Mouse (Mus musculus): ENCODE data around the gene Abca1.

GRCm38 (mm10) chr4:53165231-53165630, 5.5 kb upstream of the Abca1 start:
- no peak for TF ChIP-seq CTCF (IDR thresholded peaks at IDR 0.05 in 2 of 3, conservative IDR thresholded peaks at IDR 0.05 in 1 of 3; ENCODE audit: control insufficient read depth in 1 of 3, insufficient read depth in 1 of 3, low read depth in 2 of 3, low read length in 3 of 3, poor library complexity in 1 of 3, severe bottlenecking in 1 of 3)
- TF ChIP-seq NRF1 (IDR thresholded peaks at IDR 0.05; ENCODE audit: insufficient read depth, low read depth, low read length, poor library complexity, severe bottlenecking): no peak
- TF ChIP-seq RCOR1 (IDR thresholded peaks at IDR 0.05; ENCODE audit: low read depth, low read length): no peak
- TF ChIP-seq POLR2AphosphoS5 (IDR thresholded peaks at IDR 0.05; ENCODE audit: borderline replicate concordance, low read depth, low read length): no peak
- TF ChIP-seq EP300 (IDR thresholded peaks at IDR 0.05; ENCODE audit: low read depth in 1 of 2, low read length in 2 of 2): no peak
- no peak for TF ChIP-seq JUND (IDR thresholded peaks at IDR 0.05; ENCODE audit: low read depth, low read length)
- no peak for TF ChIP-seq ELF1 (IDR thresholded peaks at IDR 0.05; ENCODE audit: low read depth, low read length)
- TF ChIP-seq POLR2AphosphoS2 (IDR thresholded peaks at IDR 0.05; ENCODE audit: low read length): no peak
- no peak for TF ChIP-seq GABPA (IDR thresholded peaks at IDR 0.05; ENCODE audit: low read depth, low read length)
- no peak for TF ChIP-seq MAFK (IDR thresholded peaks at IDR 0.05; ENCODE audit: borderline replicate concordance, low read depth, low read length)

All from MEL (cell line).